Mouse (Mus musculus): Measurements from ENCODE around the gene Dlg2. TPM values are rescaled to one million over a fixed set of nuclear protein-coding genes. Genes with fewer than 3 reads are reported as not detected.

Gene Dlg2
- polyA plus RNA-seq, 1 experiment from 2014 or later = 1.4 TPM

GRCm38 (mm10) chr7:91514445-91514844 is 1038.0 kb downstream of the Dlg2 start:
- ATAC-seq (replicated peaks; ENCODE audit: low FRiP score) = no peak
- no peaks in the 10 kb centered on the region for H3K9me3 ChIP-seq (replicated peaks)

GRCm38 (mm10) chr7:91516225-91516624 is 1039.8 kb downstream of the Dlg2 start:
- Histone ChIP-seq H3K9me3 (replicated peaks) (no peaks in the 10 kb centered on the region), H3K9ac (no peak overlapping the region), H3K4me1 (no peaks in the 10 kb centered on the region), H3K4me3 (replicated peaks) (no peak overlapping the region), H3K27me3 (no peaks in the 10 kb centered on the region), H3K4me2 (no peak overlapping the region), H3K36me3 (no peaks in the 10 kb centered on the region), H3K27ac (no peak overlapping the region)
- ATAC-seq (replicated peaks; ENCODE audit: low FRiP score) = no peak
- 77% methylated on average over 3 of the region's 3 CpGs for WGBS

More at GRCm38 (mm10) chr7:91514445-91514844, 1038.0 kb downstream of the Dlg2 start:
- H3K36me3 ChIP-seq = no peaks in the 10 kb centered on the region
- no peaks in the 10 kb centered on the region for H3K4me1 ChIP-seq
- no peak overlapping the region for H3K4me3 ChIP-seq (replicated peaks)
- no peak overlapping the region for H3K9ac ChIP-seq
- no peaks in the 10 kb centered on the region for H3K27me3 ChIP-seq
- H3K4me2 ChIP-seq = no peak overlapping the region
- 68% methylated on average over 3 of the region's 3 CpGs for WGBS
- H3K27ac ChIP-seq = no peak overlapping the region

- no peak overlapping the region for H3K4me3 ChIP-seq (replicated peaks)
- 93% methylated on average over 1 of the region's 1 CpGs for WGBS
- H3K27me3 ChIP-seq = no peaks in the 10 kb centered on the region
- H3K27ac ChIP-seq = no peak overlapping the region
- no peak overlapping the region for H3K4me2 ChIP-seq
- no peak for ATAC-seq (replicated peaks; ENCODE audit: low FRiP score)
- H3K4me1 ChIP-seq = no peaks in the 10 kb centered on the region
- H3K36me3 ChIP-seq = no peaks in the 10 kb centered on the region
- no peak overlapping the region for H3K9ac ChIP-seq
- H3K9me3 ChIP-seq (replicated peaks) = no peaks in the 10 kb centered on the region
Observed at GRCm38 (mm10) chr7:91525859-91526258, 1049.4 kb downstream of the Dlg2 start.

GRCm38 (mm10) chr7:91542597-91543285 is 1066.3 kb downstream of the Dlg2 start:
- 2% methylated on average over 29 of the region's 29 CpGs for WGBS
- H3K27me3 ChIP-seq = peaks cover 15% of the 10 kb centered on the region

GRCm38 (mm10) chr7:91543286-91543650 is 1066.8 kb downstream of the Dlg2 start:
- WGBS = 34% methylated on average over 4 of the region's 4 CpGs

More at GRCm38 (mm10) chr7:91542597-91543285, 1066.3 kb downstream of the Dlg2 start:
- no peak overlapping the region for H3K27ac ChIP-seq
- H3K36me3 ChIP-seq = no peaks in the 10 kb centered on the region
- peaks cover 11% of the 10 kb centered on the region for H3K4me1 ChIP-seq
- peak; percentile 77 for ATAC-seq (replicated peaks; ENCODE audit: low FRiP score)
- peak overlapping the region; percentile 68 for H3K4me2 ChIP-seq
- H3K4me3 ChIP-seq (replicated peaks) = peak overlapping the region; percentile 38
- peak overlapping the region; percentile 26; the same call in 1 of the 2 replicates for H3K9ac ChIP-seq
- no peaks in the 10 kb centered on the region for H3K9me3 ChIP-seq (replicated peaks)

GRCm38 (mm10) chr7:91544600-91544999 is 1068.1 kb downstream of the Dlg2 start:
- H3K36me3 ChIP-seq = no peaks in the 10 kb centered on the region
- no peak overlapping the region for H3K9ac ChIP-seq
- no peak overlapping the region for H3K4me3 ChIP-seq (replicated peaks)
- 53% methylated on average over 3 of the region's 3 CpGs for WGBS
- H3K4me2 ChIP-seq = no peak overlapping the region
- peaks cover 11% of the 10 kb centered on the region for H3K4me1 ChIP-seq
- H3K27me3 ChIP-seq = peaks cover 15% of the 10 kb centered on the region
- H3K9me3 ChIP-seq (replicated peaks) = no peaks in the 10 kb centered on the region
- no peak for ATAC-seq (replicated peaks; ENCODE audit: low FRiP score)
- H3K27ac ChIP-seq = no peak overlapping the region

More at GRCm38 (mm10) chr7:91543286-91543650, 1066.8 kb downstream of the Dlg2 start:
- H3K27ac ChIP-seq = no peak overlapping the region
- peak; percentile 18; the same call in 1 of the 2 replicates for ATAC-seq (replicated peaks; ENCODE audit: low FRiP score)
- peaks cover 15% of the 10 kb centered on the region for H3K27me3 ChIP-seq
- peak overlapping the region; percentile 38 for H3K4me3 ChIP-seq (replicated peaks)
- no peaks in the 10 kb centered on the region for H3K9me3 ChIP-seq (replicated peaks)
- peak overlapping the region; percentile 68 for H3K4me2 ChIP-seq
- H3K9ac ChIP-seq = 0 out of 2 replicates have a peak overlapping the region, but pooled peaks have one; percentile 26
- peaks cover 11% of the 10 kb centered on the region for H3K4me1 ChIP-seq
- H3K36me3 ChIP-seq = no peaks in the 10 kb centered on the region

GRCm38 (mm10) chr7:91548796-91549195 is 1072.3 kb downstream of the Dlg2 start:
- H3K9me3 ChIP-seq (replicated peaks) = no peaks in the 10 kb centered on the region
- no peak overlapping the region for H3K4me3 ChIP-seq (replicated peaks)
- H3K36me3 ChIP-seq = no peaks in the 10 kb centered on the region
- H3K4me1 ChIP-seq = no peaks in the 10 kb centered on the region
- no peak overlapping the region for H3K9ac ChIP-seq
- no peak overlapping the region for H3K4me2 ChIP-seq
- no peak overlapping the region for H3K27ac ChIP-seq
- H3K27me3 ChIP-seq = 0 out of 2 replicates have a peak, but pooled peaks cover 2% of the 10 kb centered on the region
- WGBS = 58% methylated on average over 1 of the region's 1 CpGs
- ATAC-seq (replicated peaks; ENCODE audit: low FRiP score) = no peak

GRCm38 (mm10) chr7:91557582-91557981 is 1081.1 kb downstream of the Dlg2 start:
- no peak overlapping the region for H3K27ac ChIP-seq
- H3K4me3 ChIP-seq (replicated peaks) = no peak overlapping the region
- H3K27me3 ChIP-seq = no peaks in the 10 kb centered on the region
- no peaks in the 10 kb centered on the region for H3K9me3 ChIP-seq (replicated peaks)
- H3K4me1 ChIP-seq = no peaks in the 10 kb centered on the region
- no peak overlapping the region for H3K4me2 ChIP-seq
- no peaks in the 10 kb centered on the region for H3K36me3 ChIP-seq
- ATAC-seq (replicated peaks; ENCODE audit: low FRiP score) = no peak
- no peak overlapping the region for H3K9ac ChIP-seq

GRCm38 (mm10) chr7:91567423-91567822 is 1091.0 kb downstream of the Dlg2 start:
- H3K4me3 ChIP-seq (replicated peaks) = no peak overlapping the region
- no peaks in the 10 kb centered on the region for H3K27me3 ChIP-seq
- H3K4me2 ChIP-seq = no peak overlapping the region
- ATAC-seq (replicated peaks; ENCODE audit: low FRiP score) = no peak
- no peak overlapping the region for H3K27ac ChIP-seq
- H3K9ac ChIP-seq = no peak overlapping the region
- H3K4me1 ChIP-seq = no peaks in the 10 kb centered on the region
- H3K9me3 ChIP-seq (replicated peaks) = no peaks in the 10 kb centered on the region
- no peaks in the 10 kb centered on the region for H3K36me3 ChIP-seq

- Histone ChIP-seq H3K4me3 (replicated peaks) (no peak overlapping the region), H3K9ac (no peak overlapping the region), H3K27me3 (no peaks in the 10 kb centered on the region), H3K4me1 (no peaks in the 10 kb centered on the region), H3K4me2 (no peak overlapping the region), H3K9me3 (replicated peaks) (no peaks in the 10 kb centered on the region), H3K27ac (no peak overlapping the region), H3K36me3 (no peaks in the 10 kb centered on the region)
- WGBS = 83% methylated on average over 2 of the region's 2 CpGs
- no peak for ATAC-seq (replicated peaks; ENCODE audit: low FRiP score)
Observed at GRCm38 (mm10) chr7:91570969-91571368, 1094.5 kb downstream of the Dlg2 start.

GRCm38 (mm10) chr7:91572666-91573065 is 1096.2 kb downstream of the Dlg2 start:
- H3K4me2 ChIP-seq = no peak overlapping the region
- H3K9me3 ChIP-seq (replicated peaks) = no peaks in the 10 kb centered on the region
- H3K9ac ChIP-seq = no peak overlapping the region
- H3K36me3 ChIP-seq = no peaks in the 10 kb centered on the region
- no peaks in the 10 kb centered on the region for H3K27me3 ChIP-seq
- H3K27ac ChIP-seq = no peak overlapping the region
- no peak overlapping the region for H3K4me3 ChIP-seq (replicated peaks)
- 62% methylated on average over 2 of the region's 2 CpGs for WGBS
- H3K4me1 ChIP-seq = no peaks in the 10 kb centered on the region
- no peak for ATAC-seq (replicated peaks; ENCODE audit: low FRiP score)

- no peak overlapping the region for H3K9ac ChIP-seq
- ATAC-seq (replicated peaks; ENCODE audit: low FRiP score) = no peak
- H3K27ac ChIP-seq = no peak overlapping the region
Observed at GRCm38 (mm10) chr7:91573321-91573720, 1096.8 kb downstream of the Dlg2 start.

GRCm38 (mm10) chr7:91576216-91576615 is 1099.7 kb downstream of the Dlg2 start:
- no peaks in the 10 kb centered on the region for H3K27me3 ChIP-seq
- no peak for ATAC-seq (replicated peaks; ENCODE audit: low FRiP score)
- H3K36me3 ChIP-seq = no peaks in the 10 kb centered on the region
- no peak overlapping the region for H3K27ac ChIP-seq
- H3K4me1 ChIP-seq = no peaks in the 10 kb centered on the region
- no peak overlapping the region for H3K4me2 ChIP-seq
- no peak overlapping the region for H3K9ac ChIP-seq
- WGBS = 87% methylated on average over 6 of the region's 6 CpGs
- H3K9me3 ChIP-seq (replicated peaks) = no peaks in the 10 kb centered on the region
- H3K4me3 ChIP-seq (replicated peaks) = no peak overlapping the region

More at GRCm38 (mm10) chr7:91573321-91573720, 1096.8 kb downstream of the Dlg2 start:
- no peak overlapping the region for H3K4me3 ChIP-seq (replicated peaks)
- H3K4me2 ChIP-seq = no peak overlapping the region
- H3K27me3 ChIP-seq = no peaks in the 10 kb centered on the region
- no peaks in the 10 kb centered on the region for H3K9me3 ChIP-seq (replicated peaks)
- no peaks in the 10 kb centered on the region for H3K4me1 ChIP-seq
- H3K36me3 ChIP-seq = no peaks in the 10 kb centered on the region

Measured in kidney, embryonic 15.5 days (tissue).